Mouse (Mus musculus) midbrain, embryonic 14.5 days (tissue): ENCODE measurements at regions not wholly inside any gene's neighbourhood (a gene's known extent, or its start where the extent isn't known, plus 50 kb on each side); places are given as distances from the start of the nearest gene placed in this dataset.

ENCODE experiments used
- ATAC-seq: fragments of 200-750 bp; cut with Nextera tagmentation; 2 replicates; pipeline ENCODE4 v1.8.0; 2017; ENCODE audit warnings: moderate number of reproducible peaks, moderate library complexity; ENCODE audit not compliant: low FRiP score, low TSS enrichment
- DNase-seq: peaks from one replicate; pipeline ENCODE4 v3.0.0-alpha.2; 2015
- H3K27ac ChIP-seq: fragments of 300-500 bp; sonication (generic); replicated peaks from 2 replicates; pipeline ENCODE4 v1.5.1; 2014; ENCODE audit warnings: mild to moderate bottlenecking, low read depth, low read length, moderate library complexity
- H3K27me3 ChIP-seq: fragments of 300-500 bp; sonication (generic); 2 replicates; pipeline ENCODE4 v1.6.1; 2014; ENCODE audit warnings: low read length, control low read depth, mixed read lengths; ENCODE audit not compliant: control insufficient read depth, insufficient read depth
- H3K36me3 ChIP-seq: fragments of 300-500 bp; sonication (generic); 2 replicates; pipeline ENCODE4 v1.6.1; 2014; ENCODE audit warnings: low read length, control low read depth; ENCODE audit not compliant: control insufficient read depth, insufficient read depth
- H3K4me1 ChIP-seq: fragments of 300-500 bp; sonication (generic); 2 replicates; pipeline ENCODE4 v1.6.1; 2014; ENCODE audit warnings: mild to moderate bottlenecking, antibody characterized with exemption, low read length, control low read depth; ENCODE audit not compliant: control insufficient read depth, insufficient read depth
- H3K4me2 ChIP-seq: fragments of 300-500 bp; sonication (generic); 2 replicates; pipeline ENCODE4 v1.6.1; 2014; ENCODE audit warnings: mild to moderate bottlenecking, low read length, moderate library complexity
- H3K4me3 ChIP-seq: fragments of 300-500 bp; sonication (generic); replicated peaks from 2 replicates; pipeline ENCODE4 v1.5.1; 2014; ENCODE audit warnings: low read depth, low read length
- H3K9ac ChIP-seq: fragments of 300-500 bp; sonication (generic); replicated peaks from 2 replicates; pipeline ENCODE4 v1.6.1; 2014; ENCODE audit warnings: mild to moderate bottlenecking, low read length, moderate library complexity
- H3K9me3 ChIP-seq: fragments of 300-500 bp; sonication (generic); 2 replicates; pipeline ENCODE4 v1.6.1; 2016; ENCODE audit warnings: low read length, control low read depth, mixed read lengths; ENCODE audit not compliant: control insufficient read depth
- WGBS: fragments of 180-500 bp; shearing (Covaris S2); extraction: QIAGEN DNeasy Blood & Tissue Kit; methylation state at CpG from one replicate; pipeline ENCODE4 v1.1.7; 2014; 5-methylcytosine and 5-hydroxymethylcytosine counted together

DNA sequence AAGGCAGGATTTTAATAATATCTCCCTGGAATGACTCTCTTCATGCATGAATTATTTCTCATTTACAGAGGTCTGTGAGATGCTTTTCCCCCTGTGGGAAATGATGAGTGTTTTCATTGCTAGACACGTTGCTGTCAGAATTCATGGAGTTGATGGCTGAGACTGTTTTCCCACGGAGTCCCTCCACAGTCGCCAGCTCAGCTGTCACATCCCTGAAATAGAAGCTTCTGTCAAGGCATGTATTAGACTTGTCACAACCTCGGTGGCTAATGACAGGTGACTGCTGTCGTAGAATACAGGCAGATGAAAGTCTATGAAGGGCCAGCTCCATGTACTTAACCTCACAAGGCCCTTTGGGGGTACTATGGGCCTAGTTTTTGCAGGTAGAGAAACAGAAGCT lies 212.4 kb downstream of the Abcc12 start:
- peak overlapping the region; percentile 49; the same call in 1 of the 2 replicates for H3K27ac ChIP-seq
- DNase-seq (peak; percentile 56), ATAC-seq (no peak; the same call in 1 of the 2 replicates)
- no peak overlapping the region for H3K4me3 ChIP-seq
- H3K36me3 ChIP-seq: no peaks in the 10 kb centered on the region
- H3K27me3 ChIP-seq: no peaks in the 10 kb centered on the region
- no peak overlapping the region for H3K9ac ChIP-seq
- no peak overlapping the region for H3K4me2 ChIP-seq
- H3K9me3 ChIP-seq: no peaks in the 10 kb centered on the region
- 38% methylated on average over 5 of the region's 5 CpGs for WGBS
- 0 out of 2 replicates have a peak, but pooled peaks cover 3% of the 10 kb centered on the region for H3K4me1 ChIP-seq

DNA sequence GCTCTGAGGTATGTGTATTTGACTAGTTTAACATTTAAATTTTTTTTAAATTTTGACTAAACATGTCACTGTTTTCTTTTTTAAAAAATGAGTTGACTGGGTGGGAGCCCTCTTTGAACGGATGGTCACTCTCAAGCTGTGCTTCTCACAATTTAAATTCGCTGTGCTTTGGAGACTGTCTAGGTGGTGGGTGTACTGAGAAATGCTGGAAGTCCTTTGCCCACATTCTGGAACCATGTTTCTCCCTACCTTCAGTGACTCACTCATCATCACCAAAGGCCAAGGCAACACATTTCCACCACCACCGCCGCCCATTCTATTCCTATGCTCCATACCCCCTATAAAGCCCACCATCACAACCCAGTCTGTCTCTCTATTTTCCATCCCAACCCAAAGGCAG lies 213.8 kb downstream of the Abcc12 start:
- no peaks in the 10 kb centered on the region for H3K9me3 ChIP-seq
- no peak overlapping the region for H3K27ac ChIP-seq
- no peak overlapping the region for H3K9ac ChIP-seq
- ATAC-seq: no peak
- no peak overlapping the region for H3K4me3 ChIP-seq
- H3K27me3 ChIP-seq: no peaks in the 10 kb centered on the region
- H3K4me2 ChIP-seq: no peak overlapping the region
- no peaks in the 10 kb centered on the region for H3K36me3 ChIP-seq
- H3K4me1 ChIP-seq: 0 out of 2 replicates have a peak, but pooled peaks cover 3% of the 10 kb centered on the region
- no peak for DNase-seq
- 95% methylated on average over 4 of the region's 4 CpGs for WGBS

DNA sequence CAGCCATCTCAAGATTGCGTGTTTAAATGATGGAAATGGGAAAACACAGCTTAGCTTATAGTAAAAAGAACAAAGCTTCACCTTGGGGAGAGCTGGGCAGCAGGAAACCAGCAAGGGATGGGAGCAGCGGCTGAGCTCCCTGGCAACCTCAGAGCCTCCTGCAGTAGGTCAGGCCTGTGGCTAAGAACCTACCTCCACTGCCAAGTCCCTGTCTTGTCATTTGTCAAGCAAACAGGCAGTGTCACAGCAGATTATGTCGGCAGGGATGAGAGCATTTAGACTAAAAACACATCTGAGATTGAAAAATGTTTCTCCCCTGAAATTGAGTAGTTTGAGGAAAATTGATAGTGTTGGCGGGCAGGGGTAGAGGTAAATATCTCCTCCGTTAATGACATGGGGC lies 214.8 kb downstream of the Abcc12 start:
- 0 out of 2 replicates have a peak, but pooled peaks cover 3% of the 10 kb centered on the region for H3K4me1 ChIP-seq
- H3K9ac ChIP-seq: no peak overlapping the region
- no peak overlapping the region for H3K4me3 ChIP-seq
- H3K27me3 ChIP-seq: no peaks in the 10 kb centered on the region
- ATAC-seq (no peak), DNase-seq (no peak)
- H3K9me3 ChIP-seq: no peaks in the 10 kb centered on the region
- H3K36me3 ChIP-seq: no peaks in the 10 kb centered on the region
- no peak overlapping the region for H3K4me2 ChIP-seq
- 69% methylated on average over 5 of the region's 5 CpGs for WGBS
- no peak overlapping the region for H3K27ac ChIP-seq

DNA sequence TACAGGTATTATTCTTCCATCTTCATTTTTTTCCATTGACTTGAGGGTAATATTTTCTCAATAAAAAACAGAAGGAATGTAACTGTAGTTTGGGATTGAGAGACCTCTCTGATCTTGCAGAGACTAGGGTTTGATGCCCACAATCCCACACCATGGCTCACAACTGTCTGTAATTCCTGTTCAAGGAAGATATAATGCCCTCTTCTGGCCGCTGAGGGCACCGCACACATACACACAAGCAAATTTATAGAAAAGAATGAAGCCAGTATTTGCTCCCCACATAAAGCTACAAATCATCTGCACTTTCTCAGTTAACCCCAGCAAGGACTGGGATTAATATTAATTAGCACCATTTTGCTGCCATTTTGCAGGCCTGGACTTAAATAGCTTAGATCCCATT lies 215.6 kb downstream of the Abcc12 start:
- Histone ChIP-seq H3K4me3 (no peak overlapping the region), H3K36me3 (no peaks in the 10 kb centered on the region), H3K4me1 (0 out of 2 replicates have a peak, but pooled peaks cover 3% of the 10 kb centered on the region), H3K27ac (no peak overlapping the region), H3K9ac (no peak overlapping the region), H3K27me3 (no peaks in the 10 kb centered on the region), H3K9me3 (no peaks in the 10 kb centered on the region), H3K4me2 (no peak overlapping the region)
- DNase-seq (peak; percentile 51), ATAC-seq (no peak)
- 53% methylated on average over 2 of the region's 2 CpGs for WGBS

DNA sequence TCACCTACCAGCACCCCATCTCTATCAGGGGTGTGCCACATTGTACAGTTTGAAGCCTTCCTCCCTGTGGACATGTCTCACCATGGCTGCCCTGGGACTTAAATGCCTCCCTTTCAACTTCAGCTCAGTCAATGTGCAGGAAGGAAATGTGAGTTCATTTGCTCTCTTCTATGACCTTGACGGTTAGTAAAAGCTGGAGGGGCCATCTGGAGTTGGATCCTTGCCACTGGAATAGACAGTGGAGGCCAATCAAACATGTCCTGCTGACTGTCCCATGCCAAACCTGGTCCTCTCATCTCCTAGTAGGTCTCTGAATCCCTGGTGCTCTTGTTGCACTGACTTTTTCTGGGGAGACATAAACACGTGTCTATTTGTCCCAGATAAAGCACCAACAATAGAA lies 220.2 kb downstream of the Abcc12 start:
- DNase-seq: no peak

DNA sequence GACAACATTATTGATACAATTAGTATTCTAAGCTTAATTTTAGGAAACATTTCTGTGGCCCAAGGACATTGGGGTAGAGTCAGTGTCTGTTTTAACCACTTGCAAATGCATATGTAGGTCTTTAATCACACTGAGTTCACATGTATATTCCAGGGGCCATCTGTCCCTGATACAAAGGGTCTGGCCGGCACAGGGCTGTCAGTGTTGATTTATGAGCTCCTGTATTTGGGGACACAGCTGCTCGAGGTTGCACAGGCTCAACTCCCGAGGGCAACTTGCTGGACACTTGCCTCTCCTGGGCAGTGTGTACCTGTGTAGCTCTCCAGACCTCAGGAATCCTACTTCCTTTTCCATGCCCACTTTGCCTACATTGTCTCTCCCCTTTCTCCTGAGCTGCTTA lies 221.0 kb downstream of the Abcc12 start:
- Histone ChIP-seq H3K36me3 (no peaks in the 10 kb centered on the region), H3K4me3 (no peak overlapping the region), H3K4me1 (no peaks in the 10 kb centered on the region), H3K9ac (no peak overlapping the region), H3K27me3 (no peaks in the 10 kb centered on the region), H3K27ac (no peak overlapping the region), H3K9me3 (no peaks in the 10 kb centered on the region), H3K4me2 (no peak overlapping the region)
- ATAC-seq (no peak), DNase-seq (no peak)
- WGBS: 65% methylated on average over 3 of the region's 3 CpGs

More for the DNA sequence above, 220.2 kb downstream of the Abcc12 start:
- WGBS: 91% methylated on average over 2 of the region's 2 CpGs
- Histone ChIP-seq H3K4me3 (no peak overlapping the region), H3K4me2 (no peak overlapping the region), H3K4me1 (no peaks in the 10 kb centered on the region), H3K9me3 (no peaks in the 10 kb centered on the region), H3K27me3 (no peaks in the 10 kb centered on the region), H3K36me3 (no peaks in the 10 kb centered on the region), H3K9ac (no peak overlapping the region), H3K27ac (no peak overlapping the region)
- ATAC-seq: no peak

DNA sequence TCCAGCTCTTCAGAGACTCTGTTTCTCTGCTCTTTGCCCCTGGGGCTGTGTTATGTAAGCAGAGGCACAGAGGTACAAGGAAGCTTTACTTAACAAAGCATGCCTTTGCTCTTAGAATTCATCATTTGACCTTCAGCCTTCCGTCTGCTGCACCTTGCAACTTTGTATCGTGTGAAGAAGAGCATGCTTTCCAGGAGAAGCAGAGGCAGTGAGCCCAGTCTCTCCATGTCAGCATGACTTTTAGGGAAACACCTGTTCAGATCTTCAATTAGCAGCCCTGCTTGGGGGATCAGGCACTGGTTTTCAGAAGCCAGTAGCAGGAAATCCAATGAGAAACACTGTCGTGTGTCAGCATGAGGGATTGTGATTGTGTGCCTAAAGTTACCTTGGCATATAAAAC lies 226.7 kb downstream of the Abcc12 start:
- no peaks in the 10 kb centered on the region for H3K27me3 ChIP-seq
- H3K4me3 ChIP-seq: no peak overlapping the region
- H3K4me1 ChIP-seq: no peaks in the 10 kb centered on the region
- H3K4me2 ChIP-seq: no peak overlapping the region
- no peaks in the 10 kb centered on the region for H3K36me3 ChIP-seq
- H3K9me3 ChIP-seq: no peaks in the 10 kb centered on the region
- 90% methylated on average over 3 of the region's 3 CpGs for whole genome bisulfite sequencing
- DNase-seq (no peak), ATAC-seq (no peak)
- H3K9ac ChIP-seq: no peak overlapping the region
- H3K27ac ChIP-seq: no peak overlapping the region

DNA sequence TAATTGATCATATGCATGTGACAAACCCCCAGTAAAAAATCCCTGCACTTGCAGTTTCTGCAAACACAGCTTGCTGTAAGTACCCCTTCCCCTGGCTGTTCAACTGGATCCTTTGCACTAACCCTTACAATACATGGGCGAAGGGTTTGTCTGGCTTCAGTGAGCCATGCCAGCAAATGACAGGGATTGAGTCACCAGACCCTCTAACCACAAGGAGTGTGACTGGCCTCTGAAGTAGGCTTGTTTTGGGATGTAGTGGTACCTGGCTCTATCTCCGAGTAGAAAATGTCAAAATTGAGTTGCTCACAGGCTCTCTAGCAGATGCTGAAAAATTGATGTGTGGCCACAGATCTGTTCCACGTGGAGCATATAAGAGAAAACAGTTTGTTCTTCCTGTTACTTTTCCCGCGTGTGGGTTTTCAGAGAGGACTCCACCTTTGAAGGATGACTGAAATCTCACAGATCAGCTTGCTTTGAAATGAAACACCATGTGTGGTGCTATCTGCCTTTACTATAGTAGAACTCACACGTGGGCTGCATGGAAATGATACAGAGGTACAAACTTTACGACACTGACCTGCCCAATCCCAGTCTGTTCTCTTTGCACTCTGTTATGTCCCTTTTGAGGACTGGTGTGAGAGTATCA lies 228.8 kb downstream of the Abcc12 start:
- Histone ChIP-seq H3K4me3 (no peak overlapping the region), H3K9me3 (no peaks in the 10 kb centered on the region), H3K9ac (no peak overlapping the region), H3K27me3 (no peaks in the 10 kb centered on the region), H3K4me1 (no peaks in the 10 kb centered on the region), H3K4me2 (no peak overlapping the region), H3K27ac (no peak overlapping the region), H3K36me3 (no peaks in the 10 kb centered on the region)
- WGBS: 84% methylated on average over 7 of the region's 7 CpGs
- DNase-seq (no peak), ATAC-seq (no peak)

DNA sequence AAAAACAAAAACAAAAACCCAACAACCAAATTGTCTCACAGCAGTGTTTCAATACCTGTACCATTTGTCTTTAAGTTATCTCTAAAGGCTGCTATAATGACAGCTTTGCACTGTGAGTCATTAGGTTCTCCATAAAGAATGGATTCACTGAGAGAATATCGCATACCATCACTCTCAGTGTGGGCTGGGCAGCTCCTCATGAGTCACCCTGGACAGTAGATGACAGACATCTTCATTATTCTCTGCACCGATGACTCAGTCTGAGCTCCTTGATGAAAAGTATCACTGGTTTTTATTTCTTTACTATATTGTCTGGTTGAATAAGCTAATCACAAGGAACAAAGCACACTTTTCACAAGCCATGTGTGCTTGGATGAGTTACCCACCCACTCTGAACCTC lies 230.4 kb downstream of the Abcc12 start:
- no peak for ATAC-seq
- Histone ChIP-seq H3K9me3 (no peaks in the 10 kb centered on the region), H3K9ac (no peak overlapping the region), H3K4me3 (no peak overlapping the region), H3K27ac (no peak overlapping the region), H3K4me1 (no peaks in the 10 kb centered on the region), H3K36me3 (no peaks in the 10 kb centered on the region), H3K4me2 (no peak overlapping the region), H3K27me3 (no peaks in the 10 kb centered on the region)
- 73% methylated on average over 2 of the region's 2 CpGs for WGBS
- no peak for DNase-seq
